Mouse (Mus musculus) kidney, embryonic 15.5 days (tissue): ENCODE measurements around the gene Dnajc22. TPM values are rescaled to one million over a fixed set of nuclear protein-coding genes. Genes with fewer than 3 reads are reported as not detected.

Experiments
- ATAC-seq: fragments of 200-750 bp; cut with Nextera tagmentation; replicated peaks from 2 replicates; pipeline ENCODE4 v1.8.0; 2017; ENCODE audit warnings: moderate TSS enrichment; ENCODE audit not compliant: low FRiP score
- H3K27ac ChIP-seq: fragments of 300-500 bp; sonication (generic); 2 replicates; pipeline ENCODE4 v1.5.1; 2015; ENCODE audit warnings: mild to moderate bottlenecking, inconsistent platforms
- H3K27me3 ChIP-seq: fragments of 300-500 bp; sonication (generic); 2 replicates; pipeline ENCODE4 v1.6.1; 2015; ENCODE audit warnings: inconsistent platforms
- H3K36me3 ChIP-seq: fragments of 300-500 bp; sonication (generic); 2 replicates; pipeline ENCODE4 v1.6.1; 2015; ENCODE audit warnings: inconsistent platforms
- H3K4me1 ChIP-seq: fragments of 300-500 bp; sonication (generic); 2 replicates; pipeline ENCODE4 v1.6.1; 2015; ENCODE audit warnings: inconsistent platforms
- H3K4me2 ChIP-seq: fragments of 300-500 bp; sonication (generic); 2 replicates; pipeline ENCODE4 v1.6.1; 2015; ENCODE audit warnings: moderate library complexity, mild to moderate bottlenecking, inconsistent platforms
- H3K4me3 ChIP-seq: fragments of 300-500 bp; sonication (generic); replicated peaks from 2 replicates; pipeline ENCODE4 v1.5.1; 2015; ENCODE audit warnings: mild to moderate bottlenecking, inconsistent platforms
- H3K9ac ChIP-seq: fragments of 300-500 bp; sonication (generic); 2 replicates; pipeline ENCODE4 v1.6.1; 2015; ENCODE audit warnings: mild to moderate bottlenecking, inconsistent platforms
- H3K9me3 ChIP-seq: fragments of 300-500 bp; sonication (generic); replicated peaks from 2 replicates; pipeline ENCODE4 v1.6.1; 2016; ENCODE audit warnings: inconsistent platforms
- WGBS: fragments of 180-500 bp; shearing (Covaris S2); methylation state at CpG from one replicate; pipeline ENCODE4 v1.1.7; 2015; ENCODE audit warnings: mixed read lengths; 5-methylcytosine and 5-hydroxymethylcytosine counted together
- polyA plus RNA-seq: library from polyadenylated mRNA; unstranded; fragments of >200 nt; fragmentation: Nextera tagmentation; extraction: Ambion mirVana; gene quantifications from 2 replicates; pipeline ENCODE4 v1.2.1, GENCODE M21; 2015

Dnajc22 gene
- polyA plus RNA-seq, 1 experiment from 2014 or later = 8.8 TPM

DNA sequence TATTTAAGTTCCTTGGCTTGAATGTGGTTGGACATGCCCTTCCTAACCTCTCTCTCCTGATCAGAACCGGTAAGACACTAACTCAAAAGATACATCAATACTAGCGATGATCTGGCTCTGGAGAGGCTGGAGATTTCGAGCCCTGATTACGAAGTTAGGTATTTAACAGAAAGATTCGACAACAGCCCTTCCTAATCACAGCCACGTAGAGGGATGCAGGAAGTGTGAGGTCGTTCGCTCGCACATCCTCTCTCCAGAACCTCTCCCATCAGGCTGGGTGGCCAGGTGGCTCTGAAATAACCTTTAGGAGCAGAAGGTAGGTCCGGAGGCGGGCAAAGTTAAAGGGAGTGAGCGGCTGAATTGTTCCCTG lies 32.7 kb downstream of the Dnajc22 start, which contains the start of gene Spats2:
Gene Spats2, plus strand, starts transcription at position 206 of the 370 bp plus-strand sequence.
- Histone ChIP-seq H3K4me2 (peak within 1 kb of the TSS; percentile 80), H3K27me3 (no peaks in the 10 kb centered on the region), H3K9me3 (no peaks in the 10 kb centered on the region), H3K4me1 (peaks cover 32% of the 10 kb centered on the region), H3K9ac (peak within 1 kb of the TSS; percentile 91), H3K4me3 (peak within 1 kb of the TSS; percentile 83), H3K36me3 (no peaks in the 10 kb centered on the region), H3K27ac (peak within 1 kb of the TSS; percentile 97)
- ATAC-seq = no peak
- 2% methylated on average over 12 of the region's 12 CpGs for WGBS

DNA sequence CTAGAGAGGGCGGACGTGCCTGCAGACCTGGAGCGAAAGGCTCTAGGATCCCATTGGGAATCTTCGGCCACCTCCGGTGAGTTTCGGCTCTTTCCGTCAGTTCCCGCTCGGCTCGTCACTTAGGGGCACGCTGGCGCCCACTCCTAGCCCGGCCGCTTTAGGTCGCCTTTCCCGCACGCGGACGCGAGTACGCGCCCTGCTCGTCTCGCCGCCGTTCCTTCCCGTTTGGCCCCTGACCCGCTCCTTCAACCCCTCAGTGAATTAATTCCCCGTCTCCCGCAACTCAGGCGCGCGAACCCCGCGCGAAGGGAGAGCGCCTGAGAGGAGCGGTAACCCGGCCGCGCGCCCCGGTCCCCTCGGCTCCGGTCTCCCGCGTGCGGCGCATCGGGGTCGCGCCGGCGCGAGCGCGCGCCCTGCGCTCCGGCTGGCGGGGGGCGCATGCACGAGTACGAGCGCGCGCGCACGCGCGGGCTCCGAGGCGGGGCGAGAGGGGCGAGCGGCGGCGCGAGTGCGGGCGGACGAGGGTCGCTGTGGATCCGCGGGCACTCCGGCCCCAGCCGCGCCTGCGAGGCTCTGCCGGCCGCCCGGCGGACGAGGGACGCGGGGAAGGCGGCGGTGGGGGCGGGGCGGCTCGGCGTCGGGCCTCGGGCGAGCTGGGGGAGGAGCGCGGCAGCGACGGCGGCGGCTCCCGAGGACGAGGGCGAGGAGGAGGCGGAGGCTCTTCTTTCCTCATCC lies 33.3 kb downstream of the Dnajc22 start:
- under 1% methylated on average over 107 of the region's 115 CpGs for WGBS
- ATAC-seq = peak; percentile 90
- Histone ChIP-seq H3K9me3 (no peaks in the 10 kb centered on the region), H3K9ac (peak overlapping the region; percentile 91), H3K4me1 (peaks cover 27% of the 10 kb centered on the region), H3K4me2 (peak overlapping the region; percentile 80), H3K36me3 (no peaks in the 10 kb centered on the region), H3K27ac (peak overlapping the region; percentile 97), H3K4me3 (peak overlapping the region; percentile 83), H3K27me3 (no peaks in the 10 kb centered on the region)

DNA sequence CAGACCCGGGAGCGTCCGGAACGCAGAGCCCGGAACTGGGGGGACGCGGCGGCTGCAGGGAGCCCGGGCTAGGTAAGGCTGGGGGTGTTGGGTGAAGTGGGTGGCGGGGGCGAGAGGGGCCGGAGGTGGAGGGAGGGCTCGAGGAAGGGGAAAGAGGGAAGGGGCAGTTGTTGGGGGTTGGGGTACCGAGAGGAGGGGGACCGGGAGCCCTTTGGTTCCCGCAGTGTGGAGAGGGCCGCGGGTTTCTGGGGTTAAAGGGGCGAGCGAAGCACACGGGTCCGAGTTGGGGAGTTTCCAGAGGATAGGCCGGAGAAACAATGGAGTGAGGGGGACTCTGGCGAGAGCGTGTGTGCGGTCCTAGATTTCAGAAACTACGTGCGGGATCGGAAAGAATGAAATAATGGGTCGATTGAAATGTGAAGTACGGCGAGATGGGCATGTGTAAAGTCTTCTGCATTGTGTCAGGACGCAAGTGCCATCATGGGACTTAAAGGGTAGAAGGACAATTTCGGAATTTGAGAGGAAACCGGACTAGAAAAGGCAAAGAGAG lies 33.9 kb downstream of the Dnajc22 start:
- WGBS = under 1% methylated on average over 34 of the region's 35 CpGs
- H3K9me3 ChIP-seq = no peaks in the 10 kb centered on the region
- peak overlapping the region; percentile 80 for H3K4me2 ChIP-seq
- H3K9ac ChIP-seq = peak overlapping the region; percentile 91
- H3K27ac ChIP-seq = peak overlapping the region; percentile 97
- no peaks in the 10 kb centered on the region for H3K27me3 ChIP-seq
- peak; percentile 23; the same call in 1 of the 2 replicates for ATAC-seq
- no peaks in the 10 kb centered on the region for H3K36me3 ChIP-seq
- H3K4me3 ChIP-seq = peak overlapping the region; percentile 83
- peaks cover 27% of the 10 kb centered on the region for H3K4me1 ChIP-seq

DNA sequence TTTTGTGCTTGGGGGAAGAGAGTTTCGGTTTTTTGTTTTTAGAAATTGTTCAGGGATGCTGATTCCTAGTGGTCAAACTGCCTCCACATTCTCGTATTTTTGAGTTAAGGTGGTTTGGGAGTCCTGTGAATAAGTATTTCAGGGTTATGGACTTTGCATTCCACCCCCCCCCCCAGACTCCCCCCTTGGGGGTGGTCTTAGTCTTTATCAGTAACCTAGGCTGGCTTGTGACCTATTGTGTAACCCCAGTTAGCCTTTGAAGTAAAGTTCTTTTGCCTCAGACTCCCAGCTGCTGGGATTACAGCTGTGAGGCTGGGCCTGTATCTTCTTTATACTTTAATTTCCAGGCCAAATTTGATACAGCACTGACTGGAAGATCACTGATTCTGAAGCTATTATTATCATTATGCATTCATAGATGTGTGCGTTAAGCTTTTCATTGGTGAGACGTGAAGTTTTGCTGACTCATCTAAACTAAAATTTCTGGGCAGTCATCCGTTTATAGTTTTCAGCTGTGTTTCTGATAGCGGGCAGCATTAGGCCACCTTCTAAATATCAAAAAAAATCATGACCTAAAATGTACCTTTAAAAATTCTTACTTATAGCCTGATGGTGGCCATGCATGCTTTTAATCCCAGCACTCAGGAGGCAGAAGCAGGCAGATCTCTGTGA lies 35.0 kb downstream of the Dnajc22 start:
- H3K9me3 ChIP-seq = no peaks in the 10 kb centered on the region
- H3K4me2 ChIP-seq = peak overlapping the region; percentile 80
- no peak overlapping the region for H3K27ac ChIP-seq
- no peak for ATAC-seq
- H3K4me1 ChIP-seq = peaks cover 27% of the 10 kb centered on the region
- H3K4me3 ChIP-seq = peak overlapping the region; percentile 83
- 65% methylated on average over 6 of the region's 6 CpGs for WGBS
- peak overlapping the region; percentile 91 for H3K9ac ChIP-seq
- no peaks in the 10 kb centered on the region for H3K27me3 ChIP-seq
- peaks cover 3% of the 10 kb centered on the region; the same call in 1 of the 2 replicates for H3K36me3 ChIP-seq

DNA sequence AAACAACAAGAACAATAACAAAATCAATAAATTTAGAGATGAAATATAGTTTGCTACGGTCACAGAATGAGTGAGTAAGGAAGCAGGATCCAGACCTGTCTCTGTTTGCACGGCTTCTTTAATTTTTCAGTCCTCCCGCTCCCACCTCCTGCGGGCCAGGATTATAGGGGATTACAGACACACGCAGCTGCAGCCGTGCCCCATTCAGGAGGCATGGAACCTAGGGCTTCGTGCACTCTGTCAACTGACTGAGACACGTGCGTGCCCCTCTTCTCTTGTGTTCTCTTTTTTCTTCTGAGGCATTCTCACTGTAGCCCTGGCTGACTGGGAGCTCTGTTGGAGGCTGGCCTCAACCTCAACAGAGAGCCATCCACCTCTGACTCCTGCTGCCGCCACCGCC lies 36.5 kb downstream of the Dnajc22 start:
- Histone ChIP-seq H3K9ac (peak overlapping the region; percentile 31; the same call in 1 of the 2 replicates), H3K36me3 (peaks cover 3% of the 10 kb centered on the region; the same call in 1 of the 2 replicates), H3K4me2 (peak overlapping the region; percentile 27; the same call in 1 of the 2 replicates), H3K9me3 (no peaks in the 10 kb centered on the region), H3K27me3 (no peaks in the 10 kb centered on the region), H3K27ac (peak overlapping the region; percentile 28), H3K4me1 (peaks cover 27% of the 10 kb centered on the region), H3K4me3 (no peak overlapping the region)
- ATAC-seq = no peak
- 69% methylated on average over 11 of the region's 11 CpGs for whole genome bisulfite sequencing

DNA sequence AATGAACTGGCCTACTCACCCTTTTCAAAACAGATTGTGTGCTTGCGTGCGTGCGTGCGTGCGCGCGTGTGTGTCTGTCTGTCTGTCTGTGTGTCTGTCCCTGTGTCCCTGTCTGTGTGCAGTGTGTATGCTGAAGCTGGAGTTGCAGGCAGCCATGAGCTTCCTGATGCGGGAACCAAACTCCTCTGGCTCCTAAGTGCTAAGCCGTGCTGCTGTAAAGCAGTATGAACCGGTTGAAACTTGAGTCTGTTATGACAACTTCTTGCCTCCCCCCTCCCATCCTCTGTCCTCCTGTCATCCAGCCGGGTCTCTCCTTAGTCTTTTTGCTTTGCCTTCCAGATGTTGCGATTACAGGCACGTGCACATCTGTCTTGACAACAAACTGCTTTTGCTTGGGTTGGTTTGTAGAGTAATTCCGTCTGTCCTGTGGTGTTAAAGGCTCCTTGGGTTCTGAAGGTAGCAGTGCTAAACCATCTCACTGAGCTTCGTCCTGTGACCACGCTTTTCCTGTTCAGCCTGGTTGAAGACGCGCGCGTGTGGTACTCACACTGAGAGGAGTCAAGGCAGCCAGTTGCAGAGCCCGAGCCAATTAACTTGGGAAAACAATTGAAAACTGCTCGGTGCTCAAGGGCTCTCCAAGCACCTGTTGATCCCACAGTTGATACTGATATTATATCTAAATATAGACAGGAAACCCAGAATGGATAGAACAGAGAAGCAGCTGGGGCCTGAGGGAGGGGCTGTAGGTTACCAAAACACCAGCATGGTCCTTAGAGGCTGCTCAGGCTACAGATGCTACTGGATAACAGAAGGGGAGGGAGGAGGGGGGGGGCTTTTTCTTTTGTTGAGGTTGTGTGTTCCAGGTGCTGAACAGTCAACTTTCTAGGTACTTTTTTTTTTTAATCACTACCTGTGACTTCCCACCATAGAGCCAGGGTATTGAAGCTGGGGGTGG lies 37.3 kb downstream of the Dnajc22 start:
- 43% methylated on average over 22 of the region's 22 CpGs for WGBS
- peak overlapping the region; percentile 27; the same call in 1 of the 2 replicates for H3K4me2 ChIP-seq
- H3K9ac ChIP-seq = peak overlapping the region; percentile 31; the same call in 1 of the 2 replicates
- peaks cover 27% of the 10 kb centered on the region for H3K4me1 ChIP-seq
- H3K36me3 ChIP-seq = peaks cover 3% of the 10 kb centered on the region; the same call in 1 of the 2 replicates
- no peak for ATAC-seq
- no peaks in the 10 kb centered on the region for H3K27me3 ChIP-seq
- H3K9me3 ChIP-seq = no peaks in the 10 kb centered on the region
- H3K4me3 ChIP-seq = 0 out of 2 replicates have a peak overlapping the region, but pooled peaks have one; percentile 2
- peak overlapping the region; percentile 28 for H3K27ac ChIP-seq

DNA sequence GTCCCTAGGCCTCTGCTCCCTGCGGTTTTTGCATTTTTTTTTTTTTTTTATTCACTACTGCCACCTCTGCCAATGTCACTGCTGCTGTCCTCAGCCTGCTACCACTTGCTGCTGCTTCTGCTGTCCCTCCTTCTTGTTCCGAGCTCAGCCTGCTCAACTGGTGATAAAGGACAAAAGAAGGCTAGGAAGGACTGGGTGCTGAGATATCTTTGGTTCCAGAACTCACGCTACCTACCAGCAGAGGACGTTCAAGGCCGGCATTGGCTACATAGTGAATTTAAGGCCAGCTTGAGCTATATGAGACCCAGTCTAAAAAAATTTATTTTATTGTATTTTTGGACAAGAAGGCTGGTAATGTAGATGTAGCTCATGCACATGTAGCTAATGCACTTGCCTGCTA lies 45.4 kb downstream of the Dnajc22 start:
- peaks cover 21% of the 10 kb centered on the region for H3K36me3 ChIP-seq
- 0 out of 2 replicates have a peak, but pooled peaks cover 2% of the 10 kb centered on the region for H3K4me1 ChIP-seq
- no peak overlapping the region for H3K9ac ChIP-seq
- no peaks in the 10 kb centered on the region for H3K27me3 ChIP-seq
- whole genome bisulfite sequencing = 88% methylated on average over 5 of the region's 5 CpGs
- no peaks in the 10 kb centered on the region for H3K9me3 ChIP-seq
- no peak for ATAC-seq
- H3K27ac ChIP-seq = no peak overlapping the region
- H3K4me2 ChIP-seq = no peak overlapping the region
- no peak overlapping the region for H3K4me3 ChIP-seq

DNA sequence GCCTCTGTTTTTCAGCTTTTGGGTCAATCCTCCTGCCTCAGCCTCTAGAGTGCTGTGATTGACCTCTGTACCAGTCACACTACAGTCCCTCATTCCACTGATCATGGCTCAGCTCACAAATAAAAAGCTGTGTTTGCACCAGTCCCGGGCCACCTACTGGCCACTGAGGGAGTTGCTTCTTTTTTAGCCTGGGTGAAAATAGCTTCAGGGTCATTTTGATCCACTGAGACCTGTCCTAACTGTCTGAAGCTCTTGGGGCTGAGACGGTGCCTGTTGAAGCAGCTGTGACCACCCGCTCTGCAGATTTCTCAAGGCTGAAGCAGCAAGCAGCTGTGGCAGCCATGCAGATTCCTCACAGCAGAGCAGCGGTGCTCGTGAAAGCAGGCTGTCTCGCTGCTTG lies 46.7 kb downstream of the Dnajc22 start:
- no peaks in the 10 kb centered on the region for H3K9me3 ChIP-seq
- H3K36me3 ChIP-seq = peaks cover 21% of the 10 kb centered on the region
- H3K4me3 ChIP-seq = no peak overlapping the region
- no peak overlapping the region for H3K9ac ChIP-seq
- no peak overlapping the region for H3K27ac ChIP-seq
- no peak for ATAC-seq
- no peak overlapping the region for H3K4me2 ChIP-seq
- 0 out of 2 replicates have a peak, but pooled peaks cover 2% of the 10 kb centered on the region for H3K4me1 ChIP-seq
- 64% methylated on average over 6 of the region's 6 CpGs for WGBS
- no peaks in the 10 kb centered on the region for H3K27me3 ChIP-seq

DNA sequence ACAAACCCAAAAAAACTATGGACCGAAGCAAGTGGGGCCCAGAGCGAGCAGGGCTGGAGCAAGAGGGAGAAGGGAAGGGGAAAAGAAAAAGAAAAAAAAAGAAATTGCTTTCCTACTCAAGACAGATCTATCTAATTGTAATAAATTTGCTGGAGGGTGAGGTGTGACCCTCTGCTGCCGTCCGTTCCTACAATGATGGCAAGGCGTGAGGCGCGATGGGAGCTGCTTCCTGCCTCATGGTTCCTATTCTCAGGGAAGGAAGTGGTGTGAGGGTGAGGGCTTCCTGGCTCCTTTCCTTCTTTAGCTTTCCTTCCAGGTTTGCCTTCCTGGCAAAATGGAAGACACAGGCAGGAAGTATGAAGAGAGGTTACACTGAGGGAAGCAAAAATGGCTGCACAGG lies 57.5 kb downstream of the Dnajc22 start:
- peaks cover 73% of the 10 kb centered on the region for H3K36me3 ChIP-seq
- H3K4me1 ChIP-seq = no peaks in the 10 kb centered on the region
- H3K4me2 ChIP-seq = no peak overlapping the region
- H3K27ac ChIP-seq = no peak overlapping the region
- H3K9ac ChIP-seq = no peak overlapping the region
- WGBS = 84% methylated on average over 7 of the region's 7 CpGs
- H3K4me3 ChIP-seq = no peak overlapping the region
- no peaks in the 10 kb centered on the region for H3K27me3 ChIP-seq
- no peak for ATAC-seq
- no peaks in the 10 kb centered on the region for H3K9me3 ChIP-seq

DNA sequence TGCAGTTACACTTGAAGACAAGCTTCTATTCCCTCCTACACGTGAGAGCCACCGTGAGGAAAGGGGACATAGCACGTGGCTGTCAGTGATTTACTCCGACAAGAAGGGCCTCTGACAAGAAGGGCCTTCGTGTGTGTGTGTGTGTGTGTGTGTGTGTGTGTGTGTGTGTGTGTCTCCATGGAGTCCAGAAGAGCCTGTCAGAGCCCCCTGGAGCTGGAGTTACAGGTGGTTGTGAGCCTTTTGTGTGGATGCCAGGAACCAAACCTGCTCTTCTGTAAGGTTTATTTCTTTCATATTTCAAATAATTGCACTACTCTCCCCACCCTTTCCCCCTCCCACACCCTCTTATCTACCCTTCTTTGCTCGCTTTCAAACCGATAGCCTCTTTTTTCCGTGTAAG lies 58.4 kb downstream of the Dnajc22 start:
- WGBS = 70% methylated on average over 8 of the region's 8 CpGs
- H3K27me3 ChIP-seq = no peaks in the 10 kb centered on the region
- no peak overlapping the region for H3K27ac ChIP-seq
- H3K4me1 ChIP-seq = no peaks in the 10 kb centered on the region
- peaks cover 64% of the 10 kb centered on the region for H3K36me3 ChIP-seq
- H3K4me3 ChIP-seq = no peak overlapping the region
- no peaks in the 10 kb centered on the region for H3K9me3 ChIP-seq
- H3K9ac ChIP-seq = no peak overlapping the region
- no peak for ATAC-seq
- H3K4me2 ChIP-seq = no peak overlapping the region

DNA sequence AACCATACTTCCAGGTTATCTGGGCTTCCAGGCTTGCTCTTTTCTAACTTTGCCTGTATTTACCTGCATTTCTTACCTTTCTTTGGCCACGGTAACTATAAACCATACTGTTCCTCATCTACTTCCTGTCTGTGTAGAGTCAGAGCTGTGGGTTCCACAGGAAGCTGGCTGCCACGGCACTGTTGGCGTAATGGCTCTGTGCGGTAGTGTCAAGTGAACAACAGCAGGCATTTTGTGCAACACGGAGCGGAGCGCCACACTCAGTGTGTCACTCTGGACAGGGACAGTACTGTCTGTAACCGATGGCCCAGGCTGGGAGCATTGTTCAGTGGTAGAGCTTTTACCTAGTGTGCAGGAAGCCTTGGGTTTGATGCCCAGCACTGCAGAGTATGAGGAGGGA lies 60.5 kb downstream of the Dnajc22 start:
- ATAC-seq = no peak
- Histone ChIP-seq H3K27ac (no peak overlapping the region), H3K36me3 (peaks cover 45% of the 10 kb centered on the region)

More for the DNA sequence above, 60.5 kb downstream of the Dnajc22 start:
- Histone ChIP-seq H3K9ac (no peak overlapping the region), H3K4me1 (no peaks in the 10 kb centered on the region), H3K4me3 (no peak overlapping the region), H3K27me3 (no peaks in the 10 kb centered on the region), H3K4me2 (no peak overlapping the region), H3K9me3 (no peaks in the 10 kb centered on the region)
- 92% methylated on average over 8 of the region's 8 CpGs for WGBS
